Mouse (Mus musculus) neural tube, embryonic 13.5 days (tissue): ENCODE measurements at regions not wholly inside any gene's neighbourhood (a gene's known extent, or its start where the extent isn't known, plus 50 kb on each side); places are given as distances from the start of the nearest gene placed in this dataset.

Experiments used
- ATAC-seq: fragments of 200-750 bp; cut with Nextera tagmentation; 2 replicates; pipeline ENCODE4 v1.8.0; 2017; ENCODE audit warnings: low read depth, mild to moderate bottlenecking, moderate TSS enrichment, moderate library complexity
- H3K27ac ChIP-seq: fragments of 300-500 bp; sonication (generic); replicated peaks from 2 replicates; pipeline ENCODE4 v1.5.1; 2015; ENCODE audit warnings: moderate library complexity, mild to moderate bottlenecking, inconsistent platforms
- H3K27me3 ChIP-seq: fragments of 300-500 bp; sonication (generic); 2 replicates; pipeline ENCODE4 v1.6.1; 2015; ENCODE audit warnings: mild to moderate bottlenecking, inconsistent platforms
- H3K36me3 ChIP-seq: fragments of 300-500 bp; sonication (generic); 2 replicates; pipeline ENCODE4 v1.6.1; 2015; ENCODE audit warnings: mild to moderate bottlenecking, inconsistent platforms
- H3K4me1 ChIP-seq: fragments of 300-500 bp; sonication (generic); replicated peaks from 2 replicates; pipeline ENCODE4 v1.6.1; 2015; ENCODE audit warnings: inconsistent platforms
- H3K4me2 ChIP-seq: fragments of 300-500 bp; sonication (generic); 2 replicates; pipeline ENCODE4 v1.6.1; 2015; ENCODE audit warnings: inconsistent platforms, mild to moderate bottlenecking, moderate library complexity
- H3K4me3 ChIP-seq: fragments of 300-500 bp; sonication (generic); 2 replicates; pipeline ENCODE4 v1.5.1; 2015; ENCODE audit warnings: mild to moderate bottlenecking, inconsistent platforms
- H3K9ac ChIP-seq: fragments of 300-500 bp; sonication (generic); 2 replicates; pipeline ENCODE4 v1.6.1; 2015; ENCODE audit warnings: moderate library complexity, mild to moderate bottlenecking, inconsistent platforms
- H3K9me3 ChIP-seq: fragments of 300-500 bp; sonication (generic); 2 replicates; pipeline ENCODE4 v1.6.1; 2016; ENCODE audit warnings: inconsistent platforms
- WGBS: fragments of 180-500 bp; shearing (Covaris S2); methylation state at CpG from one replicate; pipeline ENCODE4 v1.1.7; 2015; 5-methylcytosine and 5-hydroxymethylcytosine counted together

DNA sequence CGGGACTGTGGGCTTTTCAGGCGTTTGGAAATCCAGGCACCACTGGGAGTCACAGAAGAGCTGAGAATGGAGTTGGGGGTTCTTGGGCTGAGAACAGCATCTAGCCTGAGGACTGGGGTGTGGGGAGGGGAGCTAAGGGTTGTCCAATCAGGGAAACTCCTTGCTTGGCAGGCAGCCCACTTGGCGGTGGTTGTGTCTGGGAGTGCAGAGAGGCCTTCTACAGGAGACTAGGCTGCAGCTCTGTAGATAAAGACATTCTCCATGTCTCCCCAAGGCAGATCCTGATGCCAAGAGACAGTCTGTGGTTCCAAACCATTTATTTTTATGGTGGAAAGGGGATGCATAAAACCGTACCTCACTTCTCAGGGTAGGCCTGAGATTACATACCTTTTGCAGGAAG lies 774.6 kb downstream of the Brinp1 start:
- H3K4me3 ChIP-seq, result no peak overlapping the region
- no peaks in the 10 kb centered on the region for H3K9me3 ChIP-seq
- WGBS, result 80% methylated on average over 4 of the region's 4 CpGs
- no peaks in the 10 kb centered on the region for H3K27me3 ChIP-seq
- H3K27ac ChIP-seq, result no peak overlapping the region
- H3K4me2 ChIP-seq, result no peak overlapping the region
- ATAC-seq, result no peak
- H3K4me1 ChIP-seq, result no peaks in the 10 kb centered on the region
- no peaks in the 10 kb centered on the region for H3K36me3 ChIP-seq
- H3K9ac ChIP-seq, result no peak overlapping the region

DNA sequence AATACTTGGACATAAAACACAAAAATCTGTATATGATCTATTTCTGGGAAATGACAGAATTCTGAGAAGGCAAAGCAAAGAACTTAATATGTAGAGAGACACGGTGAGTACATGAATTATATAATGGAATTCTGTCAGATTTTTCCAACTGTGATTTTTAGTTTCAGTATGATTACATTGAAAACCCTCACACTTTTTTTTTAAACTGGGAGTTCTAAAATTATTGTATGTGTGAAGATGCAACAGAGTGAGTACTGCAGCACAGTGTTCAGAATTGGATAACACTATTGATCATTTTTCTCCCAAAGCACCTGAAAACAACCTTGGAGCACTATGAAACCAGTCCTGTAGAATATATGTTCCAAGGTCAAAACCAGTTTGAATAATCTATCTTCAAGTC lies 797.7 kb downstream of the Brinp1 start:
- Histone ChIP-seq H3K4me1 (no peaks in the 10 kb centered on the region), H3K27me3 (no peaks in the 10 kb centered on the region), H3K9me3 (no peaks in the 10 kb centered on the region), H3K4me3 (no peak overlapping the region), H3K27ac (no peak overlapping the region), H3K36me3 (no peaks in the 10 kb centered on the region), H3K4me2 (no peak overlapping the region), H3K9ac (no peak overlapping the region)
- no peak for ATAC-seq
- WGBS, result 100% methylated on average over 1 of the region's 1 CpGs

DNA sequence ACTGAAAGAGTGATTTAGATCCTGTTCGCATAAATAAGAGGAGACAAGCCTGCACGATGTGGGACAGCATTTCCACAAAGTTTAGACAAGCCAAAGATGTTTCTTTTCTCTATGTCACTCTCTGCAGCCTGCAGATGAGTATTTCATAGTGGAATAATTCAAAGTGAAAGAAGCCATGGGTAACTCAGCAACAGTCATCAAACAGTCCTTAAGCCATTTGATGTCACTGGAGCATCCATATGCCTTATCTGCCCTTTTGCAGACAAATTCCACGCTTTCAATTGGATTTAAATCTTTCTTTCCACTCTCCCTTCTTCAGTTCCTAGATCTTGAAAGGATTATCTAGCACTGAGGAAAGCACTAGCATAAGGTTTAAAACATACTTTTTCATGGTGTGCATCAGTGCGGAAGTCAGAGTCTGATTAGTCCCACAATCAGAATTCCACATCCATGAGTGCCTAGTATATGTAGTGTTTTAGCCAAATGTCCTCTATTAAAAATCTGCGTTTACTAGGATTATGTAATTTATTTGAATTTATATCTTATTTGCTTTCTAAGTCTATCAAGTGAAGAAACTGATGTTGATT lies 805.6 kb downstream of the Brinp1 start:
- no peak overlapping the region for H3K4me2 ChIP-seq
- H3K27ac ChIP-seq, result no peak overlapping the region
- no peak for ATAC-seq
- no peaks in the 10 kb centered on the region for H3K4me1 ChIP-seq
- H3K9me3 ChIP-seq, result no peaks in the 10 kb centered on the region
- no peak overlapping the region for H3K9ac ChIP-seq
- H3K27me3 ChIP-seq, result no peaks in the 10 kb centered on the region
- no peak overlapping the region for H3K4me3 ChIP-seq
- 82% methylated on average over 5 of the region's 5 CpGs for WGBS
- no peaks in the 10 kb centered on the region for H3K36me3 ChIP-seq

DNA sequence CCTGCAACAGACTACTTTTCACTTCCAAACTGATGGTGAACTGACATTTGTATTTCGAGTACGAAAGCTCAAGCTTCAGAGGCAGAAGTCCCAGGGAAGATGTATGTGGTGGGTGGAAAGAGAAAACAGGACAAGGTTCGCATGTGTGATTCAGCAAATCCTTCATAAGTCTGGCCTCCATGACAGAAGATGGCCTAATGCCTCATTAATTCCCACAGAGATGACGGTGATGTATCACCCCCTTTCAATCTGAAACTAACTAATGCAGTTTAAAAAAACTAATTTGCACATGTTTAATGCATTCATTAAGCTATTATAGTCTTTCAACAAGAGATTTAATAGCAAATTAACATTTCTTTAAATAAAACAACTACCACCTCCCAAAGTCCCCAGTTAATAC lies 826.1 kb downstream of the Brinp1 start:
- ATAC-seq, result no peak
- no peaks in the 10 kb centered on the region for H3K4me1 ChIP-seq
- H3K27ac ChIP-seq, result no peak overlapping the region
- no peaks in the 10 kb centered on the region for H3K36me3 ChIP-seq
- no peak overlapping the region for H3K4me3 ChIP-seq
- no peak overlapping the region for H3K4me2 ChIP-seq
- no peaks in the 10 kb centered on the region for H3K9me3 ChIP-seq
- H3K27me3 ChIP-seq, result no peaks in the 10 kb centered on the region
- 52% methylated on average over 4 of the region's 4 CpGs for WGBS
- no peak overlapping the region for H3K9ac ChIP-seq

DNA sequence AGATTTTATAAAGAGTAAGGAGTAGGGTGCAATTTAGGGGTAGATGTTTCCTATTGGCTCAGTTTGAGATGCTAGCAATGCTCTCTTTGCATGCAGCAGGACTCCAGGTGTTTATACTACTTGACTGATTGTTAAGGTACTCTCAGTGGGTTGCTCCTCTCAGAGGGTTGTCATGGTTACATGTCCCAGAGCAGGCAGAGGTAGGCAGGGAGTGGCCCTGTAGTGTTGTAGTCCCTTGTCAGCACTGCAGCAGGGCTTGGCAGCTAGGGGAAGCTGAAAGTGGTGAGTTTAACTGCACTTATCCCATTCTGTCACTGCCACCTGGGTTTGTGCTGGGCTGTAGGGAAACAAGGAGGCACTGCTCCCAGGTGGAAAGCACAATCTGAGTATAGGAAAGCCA lies 839.7 kb downstream of the Brinp1 start:
- Histone ChIP-seq H3K36me3 (no peaks in the 10 kb centered on the region), H3K27me3 (no peaks in the 10 kb centered on the region)
- ATAC-seq, result no peak

DNA sequence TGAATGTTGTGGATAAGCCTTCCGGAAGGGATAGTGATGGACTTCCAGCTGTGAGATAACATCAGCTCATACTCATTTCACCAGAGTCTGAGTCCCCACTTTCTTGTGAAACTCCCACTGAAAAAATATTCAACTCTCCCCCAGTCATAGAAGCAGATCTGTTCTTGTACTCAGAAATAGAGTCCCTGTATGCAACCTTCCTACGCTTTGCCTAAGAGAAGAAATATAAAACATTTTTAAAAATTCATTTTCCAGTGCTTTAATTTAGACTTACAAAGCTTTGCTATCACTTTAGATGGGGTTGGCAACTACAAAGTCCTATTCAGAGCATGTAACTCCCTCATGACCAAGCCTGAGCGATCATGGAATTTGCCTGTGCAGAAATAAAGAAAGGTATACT lies 868.9 kb downstream of the Brinp1 start:
- no peaks in the 10 kb centered on the region for H3K27me3 ChIP-seq
- 96% methylated on average over 3 of the region's 3 CpGs for WGBS
- ATAC-seq, result no peak
- no peak overlapping the region for H3K27ac ChIP-seq
- no peaks in the 10 kb centered on the region for H3K4me1 ChIP-seq
- no peak overlapping the region for H3K4me3 ChIP-seq
- H3K9ac ChIP-seq, result no peak overlapping the region
- no peak overlapping the region for H3K4me2 ChIP-seq
- H3K36me3 ChIP-seq, result no peaks in the 10 kb centered on the region
- H3K9me3 ChIP-seq, result no peaks in the 10 kb centered on the region

More for the DNA sequence above, 839.7 kb downstream of the Brinp1 start:
- Histone ChIP-seq H3K4me1 (no peaks in the 10 kb centered on the region), H3K4me2 (no peak overlapping the region), H3K9me3 (no peaks in the 10 kb centered on the region), H3K4me3 (no peak overlapping the region), H3K9ac (no peak overlapping the region), H3K27ac (no peak overlapping the region)

DNA sequence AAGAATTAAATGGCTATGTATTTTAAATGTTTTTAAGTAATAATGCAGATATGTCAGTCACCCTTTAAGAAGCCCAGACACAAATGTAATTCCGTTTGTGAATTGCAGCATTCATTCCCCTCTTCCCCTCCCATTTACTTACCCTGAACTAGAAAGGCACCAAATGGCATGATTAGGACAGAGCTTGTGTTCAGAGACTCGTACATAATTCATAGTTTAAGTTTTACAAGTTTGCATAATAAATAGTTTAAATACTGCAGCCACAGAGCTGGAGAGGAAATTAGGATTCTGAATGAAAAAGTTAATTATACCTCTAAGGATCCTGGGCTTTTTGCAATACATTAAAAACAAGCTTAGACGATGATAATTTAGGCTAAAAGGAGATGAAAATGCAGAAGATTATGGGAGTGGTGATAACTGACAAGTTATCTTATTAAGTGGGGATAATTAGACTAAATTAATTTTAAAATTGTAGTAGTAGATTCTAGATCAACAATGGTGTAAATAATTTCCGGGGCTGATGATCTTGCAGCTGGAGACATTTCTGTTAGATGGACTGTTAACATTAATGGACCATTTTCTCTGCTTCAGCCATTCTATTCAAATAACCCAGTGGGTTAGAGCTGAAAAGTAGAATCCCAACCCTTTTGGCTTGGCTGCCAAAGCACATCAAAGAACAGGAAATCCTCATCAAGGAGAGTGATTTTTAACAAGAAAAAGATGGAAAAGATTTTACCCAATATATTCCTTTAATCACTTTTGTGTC lies 897.2 kb downstream of the Brinp1 start:
- Histone ChIP-seq H3K4me2 (no peak overlapping the region), H3K9me3 (no peaks in the 10 kb centered on the region), H3K4me1 (no peaks in the 10 kb centered on the region), H3K4me3 (no peak overlapping the region), H3K36me3 (no peaks in the 10 kb centered on the region), H3K9ac (no peak overlapping the region), H3K27ac (no peak overlapping the region), H3K27me3 (no peaks in the 10 kb centered on the region)
- 60% methylated on average over 4 of the region's 4 CpGs for WGBS
- ATAC-seq, result no peak

DNA sequence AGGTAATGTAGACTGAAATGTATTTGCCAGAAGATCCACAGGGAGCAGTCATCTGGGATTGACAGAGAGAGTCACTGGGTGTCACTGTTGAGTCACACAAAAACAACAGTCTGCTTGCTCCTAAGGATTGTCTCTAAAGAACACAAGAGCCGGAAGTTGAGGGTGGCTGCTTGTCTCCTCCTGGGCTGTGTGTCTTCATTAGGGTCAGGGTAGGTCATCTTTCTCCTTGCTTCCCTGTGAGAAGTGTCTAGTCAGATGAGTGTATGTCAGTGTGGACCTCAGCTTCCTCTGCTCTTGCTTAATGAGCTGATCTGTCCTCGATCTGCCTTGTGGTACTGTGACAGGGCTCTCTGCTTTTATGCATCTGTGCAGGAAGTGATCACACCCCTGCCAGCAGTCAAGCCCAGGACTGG lies 931.3 kb downstream of the Brinp1 start:
- 0 out of 2 replicates have a peak overlapping the region, but pooled peaks have one; percentile 25 for H3K4me2 ChIP-seq
- 13% methylated on average over 2 of the region's 2 CpGs for WGBS

DNA sequence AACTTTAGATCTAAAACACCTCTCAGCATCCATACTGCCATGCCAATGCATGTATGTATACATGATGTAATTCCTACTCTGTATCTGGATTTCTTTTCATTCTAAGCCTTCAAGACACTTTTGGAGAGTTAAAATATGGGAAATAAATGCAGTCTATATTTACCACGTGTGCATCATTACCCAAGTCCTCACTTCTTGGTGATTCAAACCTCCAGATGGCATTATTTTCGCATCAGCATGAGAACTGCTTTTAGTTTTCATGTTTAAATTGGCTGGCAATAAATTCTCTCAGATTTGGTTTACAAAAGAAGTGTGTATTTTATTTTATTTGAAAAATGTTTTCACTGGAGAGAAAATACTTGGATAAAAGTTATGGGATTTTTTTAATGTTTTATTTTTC lies 942.8 kb downstream of the Brinp1 start:
- no peaks in the 10 kb centered on the region for H3K4me1 ChIP-seq
- H3K9me3 ChIP-seq, result no peaks in the 10 kb centered on the region
- no peak overlapping the region for H3K4me3 ChIP-seq
- no peak overlapping the region for H3K27ac ChIP-seq
- no peaks in the 10 kb centered on the region for H3K27me3 ChIP-seq
- 64% methylated on average over 2 of the region's 2 CpGs for WGBS
- no peaks in the 10 kb centered on the region for H3K36me3 ChIP-seq
- H3K4me2 ChIP-seq, result no peak overlapping the region
- no peak for ATAC-seq
- H3K9ac ChIP-seq, result no peak overlapping the region

More for the DNA sequence above, 931.3 kb downstream of the Brinp1 start:
- H3K27ac ChIP-seq, result 0 out of 2 replicates have a peak overlapping the region, but pooled peaks have one; percentile 18
- ATAC-seq, result peak; percentile 93
- no peaks in the 10 kb centered on the region for H3K27me3 ChIP-seq
- H3K9ac ChIP-seq, result peak overlapping the region; percentile 49; the same call in 1 of the 2 replicates
- H3K9me3 ChIP-seq, result no peaks in the 10 kb centered on the region
- H3K4me3 ChIP-seq, result no peak overlapping the region
- no peaks in the 10 kb centered on the region for H3K36me3 ChIP-seq
- H3K4me1 ChIP-seq, result peaks cover 4% of the 10 kb centered on the region

DNA sequence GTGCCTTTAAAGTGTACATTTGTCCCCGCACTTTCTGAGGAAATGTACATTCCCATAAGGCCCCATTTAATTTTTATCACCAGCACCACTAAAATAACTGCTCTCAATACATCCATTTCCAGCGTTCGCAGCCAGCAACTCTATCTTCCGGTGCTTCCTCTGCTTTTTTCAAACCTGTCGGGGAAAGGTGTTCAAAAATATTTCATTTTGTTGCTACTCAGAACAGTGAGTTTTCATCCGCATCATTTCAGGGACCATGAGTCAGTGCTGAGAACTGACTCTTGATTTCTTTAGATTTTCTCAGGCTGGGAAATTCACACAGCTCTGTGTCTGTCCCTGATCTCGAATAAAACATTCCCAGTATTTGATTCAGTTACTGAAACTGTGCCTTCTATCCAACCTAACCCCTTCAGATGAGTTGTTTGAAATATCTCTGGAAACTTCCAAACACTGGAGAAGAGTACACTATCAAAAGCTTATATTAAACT lies 959.4 kb downstream of the Brinp1 start:
- Histone ChIP-seq H3K4me1 (no peaks in the 10 kb centered on the region), H3K9ac (no peak overlapping the region), H3K27ac (no peak overlapping the region), H3K4me3 (no peak overlapping the region), H3K4me2 (no peak overlapping the region), H3K9me3 (no peaks in the 10 kb centered on the region), H3K36me3 (no peaks in the 10 kb centered on the region), H3K27me3 (no peaks in the 10 kb centered on the region)
- WGBS, result 81% methylated on average over 7 of the region's 7 CpGs
- no peak for ATAC-seq

DNA sequence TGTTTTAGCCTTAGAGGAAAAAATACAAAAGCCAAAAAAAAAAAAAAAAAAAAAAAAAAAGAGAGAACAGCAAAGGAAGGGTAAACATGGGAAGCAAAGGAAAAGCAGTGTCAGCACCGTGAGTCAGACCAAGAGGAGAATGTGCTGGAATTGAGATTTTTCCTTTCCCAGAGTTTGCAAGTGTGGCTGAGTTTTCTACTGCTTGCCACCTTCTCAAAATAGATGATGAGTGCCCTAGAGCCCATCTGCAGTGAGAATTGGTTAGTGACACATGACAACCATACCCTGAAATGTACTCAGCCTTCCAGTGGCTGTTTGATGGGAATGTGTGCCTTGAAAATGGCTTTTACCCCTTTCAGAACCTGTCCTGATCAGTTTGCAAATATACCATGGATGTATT lies 990.7 kb downstream of the Brinp1 start:
- Histone ChIP-seq H3K9me3 (no peaks in the 10 kb centered on the region), H3K27me3 (no peaks in the 10 kb centered on the region), H3K9ac (no peak overlapping the region), H3K4me3 (no peak overlapping the region), H3K4me2 (no peak overlapping the region), H3K4me1 (no peaks in the 10 kb centered on the region), H3K27ac (no peak overlapping the region), H3K36me3 (no peaks in the 10 kb centered on the region)
- WGBS, result 94% methylated on average over 1 of the region's 1 CpGs
- ATAC-seq, result no peak

DNA sequence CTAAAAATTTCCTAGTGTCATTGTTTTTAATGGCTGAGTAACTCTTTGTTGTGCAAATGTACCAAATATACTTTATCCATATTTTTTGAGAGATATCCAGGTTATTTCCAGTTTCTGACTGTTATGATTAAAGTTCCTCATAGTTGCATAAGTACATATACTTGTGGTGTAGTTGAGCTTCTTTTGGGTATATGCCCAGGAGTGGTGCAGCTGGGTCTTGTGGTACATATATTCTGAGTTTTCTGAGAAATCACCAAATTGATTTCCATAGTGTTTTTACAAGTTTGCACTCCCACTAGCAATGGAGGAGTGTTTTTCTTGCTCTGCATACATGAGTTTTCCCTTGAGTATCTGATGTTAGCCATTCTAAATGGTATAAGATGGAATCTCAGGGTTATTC lies 1006.2 kb downstream of the Brinp1 start:
- Histone ChIP-seq H3K4me1 (no peaks in the 10 kb centered on the region), H3K36me3 (no peaks in the 10 kb centered on the region), H3K4me2 (no peak overlapping the region), H3K27me3 (no peaks in the 10 kb centered on the region), H3K9me3 (no peaks in the 10 kb centered on the region), H3K27ac (no peak overlapping the region), H3K9ac (no peak overlapping the region), H3K4me3 (no peak overlapping the region)
- ATAC-seq, result no peak

DNA sequence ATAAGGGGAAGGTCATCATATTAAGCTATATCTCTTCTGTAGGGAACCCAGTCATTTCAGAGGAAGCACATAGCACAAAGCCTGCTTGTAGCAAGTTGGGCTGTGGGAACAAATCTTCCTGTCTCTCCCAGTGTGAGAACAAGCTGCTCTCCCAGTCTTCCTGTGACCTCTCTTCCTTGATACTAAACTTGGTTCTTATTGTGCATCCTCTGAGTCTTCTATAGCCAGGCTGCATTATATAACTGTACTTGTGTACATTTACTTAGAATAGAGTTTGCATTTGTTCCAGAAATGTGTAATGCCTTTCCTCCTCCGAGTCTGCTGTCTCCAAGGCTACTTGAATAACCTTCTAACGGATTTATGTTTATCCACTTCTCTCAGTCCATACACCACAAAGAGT lies 1021.7 kb downstream of the Brinp1 start:
- H3K4me1 ChIP-seq, result no peaks in the 10 kb centered on the region
- H3K4me2 ChIP-seq, result no peak overlapping the region
- H3K27me3 ChIP-seq, result no peaks in the 10 kb centered on the region
- no peak overlapping the region for H3K9ac ChIP-seq
- no peaks in the 10 kb centered on the region for H3K9me3 ChIP-seq
- H3K36me3 ChIP-seq, result no peaks in the 10 kb centered on the region
- ATAC-seq, result no peak
- no peak overlapping the region for H3K27ac ChIP-seq
- 69% methylated on average over 2 of the region's 2 CpGs for WGBS
- H3K4me3 ChIP-seq, result no peak overlapping the region
